Mouse (Mus musculus) forelimb bud, embryonic 11.5 days (tissue): Measurements from ENCODE around the gene H6pd.
A peak's percentile ranks its signal among the peaks of the same experiment; 100 is the strongest.

Source experiments
- DNase-seq: peaks from one replicate; pipeline ENCODE4 v3.0.0-alpha.2; 2012; ENCODE audit warnings: low read depth, low spot score

H6pd gene

GRCm38 (mm10) chr4:150019741-150020380 is 11.0 kb upstream of the H6pd start:
- no peak for DNase-seq

- DNase-seq = no peak
These were observed 6.6 kb upstream of the H6pd start for GRCm38 (mm10) chr4:150015436-150015835.

- no peak for DNase-seq
These were observed 5.7 kb upstream of the H6pd start for GRCm38 (mm10) chr4:150014378-150015091.

- no peak for DNase-seq
These were observed 5.0 kb upstream of the H6pd start for GRCm38 (mm10) chr4:150013805-150014204.

GRCm38 (mm10) chr4:150013186-150013690 is 4.4 kb upstream of the H6pd start:
- no peak for DNase-seq

GRCm38 (mm10) chr4:150012322-150012723 is 3.5 kb upstream of the H6pd start:
- no peak for DNase-seq

- no peak for DNase-seq
These were observed 2.9 kb upstream of the H6pd start for GRCm38 (mm10) chr4:150011564-150012321.

GRCm38 (mm10) chr4:150010054-150010730 is 1.4 kb upstream of the H6pd start:
- no peak for DNase-seq

- no peak for DNase-seq
These were observed 736 bp upstream of the H6pd start for GRCm38 (mm10) chr4:150009587-150009930.

- DNase-seq = peak; percentile 86
These were observed 434 bp downstream of the H6pd start for GRCm38 (mm10) chr4:150008325-150008852.

- no peak for DNase-seq
These were observed 1.4 kb downstream of the H6pd start for GRCm38 (mm10) chr4:150007444-150007843.

- no peak for DNase-seq
These were observed 1.8 kb downstream of the H6pd start for GRCm38 (mm10) chr4:150006991-150007390.

GRCm38 (mm10) chr4:150006122-150006854 is 2.5 kb downstream of the H6pd start:
- no peak for DNase-seq

- no peak for DNase-seq
These were observed 3.6 kb downstream of the H6pd start for GRCm38 (mm10) chr4:150005231-150005630.

- DNase-seq = no peak
These were observed 5.2 kb downstream of the H6pd start for GRCm38 (mm10) chr4:150003641-150004040.

- DNase-seq = no peak
These were observed 5.7 kb downstream of the H6pd start for GRCm38 (mm10) chr4:150003021-150003580.

- DNase-seq = no peak
These were observed 6.7 kb downstream of the H6pd start for GRCm38 (mm10) chr4:150002021-150002528.

GRCm38 (mm10) chr4:150001221-150001860 is 7.5 kb downstream of the H6pd start:
- DNase-seq = no peak

- DNase-seq = no peak
These were observed 8.8 kb downstream of the H6pd start for GRCm38 (mm10) chr4:149999931-150000555.
